ENCODE assay signal across 8 mouse cellular contexts in genomic region chr6:125600036-125600558, GRCm38 (mm10). TPM values are rescaled to one million over a fixed set of nuclear protein-coding genes. Genes with fewer than 3 reads are reported as not detected.
A peak's percentile ranks its signal among the peaks of the same experiment; 100 is the strongest.
DNase-seq lines count a peak whose midpoint lies in the region; ATAC-seq and TF ChIP-seq lines count a peak whose summit lies in the region.
"Had no signal": no experiment of that assay in that cellular context is flagged by ENCODE, and none has a peak within 500 bp of the region (broad histone marks: within the 10 kb centered on the region; RNA-seq: fewer than 3 reads in every experiment).

No protein-coding gene starts in this region.

- TF ChIP-seq CTCF in embryonic fibroblast, embryonic 13.5 days (IDR thresholded peaks at IDR 0.05; ENCODE audit: borderline replicate concordance, insufficient read depth, low read length) = peak; percentile 55; the same call in 1 of the 2 replicates

- H3K4me2 ChIP-seq in midbrain, embryonic 11.5 days = no peak overlapping the region
- H3K4me2 ChIP-seq: limb, embryonic 12.5 days had no signal

- H3K9ac ChIP-seq in midbrain, embryonic 11.5 days (ENCODE audit: low read length) = no peak overlapping the region
- H3K9ac ChIP-seq: limb, embryonic 12.5 days had no signal

- WGBS in midbrain, embryonic 11.5 days = 44% methylated on average over 9 of the region's 9 CpGs

- H3K27me3 ChIP-seq in midbrain, embryonic 11.5 days (ENCODE audit: control insufficient read depth, insufficient read depth, low read length) = no peaks in the 10 kb centered on the region

- no peaks in the 10 kb centered on the region for H3K36me3 ChIP-seq in midbrain, embryonic 11.5 days (ENCODE audit: control insufficient read depth, insufficient read depth, low read length)
- H3K36me3 ChIP-seq: limb, embryonic 12.5 days had no signal

- intact Hi-C loops in heart, postnatal 36 days (cut with DNase I) = loop anchor here (2.0 to 5.0 kb wide), 5 partner anchors 23 to 328 kb away; no protein-coding TSS in a partner anchor

- ATAC-seq in midbrain, embryonic 11.5 days (ENCODE audit: low FRiP score) = 0 out of 2 replicates have a peak, but pooled peaks have one; percentile 31

- TF ChIP-seq POLR2A in embryonic fibroblast, embryonic 13.5 days (IDR thresholded peaks at IDR 0.05; ENCODE audit: low read depth, low read length) = no peak

- DNase-seq in MN1 (ENCODE audit: low spot score) = peak; percentile 84
- DNase-seq in brain, adult 2 months (ENCODE audit: low read depth, low spot score) = peak; percentile 76
- DNase-seq in heart, postnatal 36 days = peak; percentile 77 to 79
- DNase-seq in layer of hippocampus, postnatal 36 days = peak; percentile 55 to 75
- DNase-seq in midbrain, embryonic 11.5 days (ENCODE audit: low spot score, missing footprints) = peak; percentile 95
- peak; percentile 51 for DNase-seq in spleen, adult 12 weeks (ENCODE audit: low spot score)

- H3K4me3 ChIP-seq in embryonic fibroblast, embryonic 13.5 days (ENCODE audit: insufficient read depth, low read length) = no peak overlapping the region
- no peak overlapping the region for H3K4me3 ChIP-seq in midbrain, embryonic 11.5 days (ENCODE audit: low read depth, low read length)
- H3K4me3 ChIP-seq: limb, embryonic 12.5 days had no signal

- H3K9me3 ChIP-seq in midbrain, embryonic 11.5 days (ENCODE audit: control insufficient read depth, low read length) = no peaks in the 10 kb centered on the region
- H3K9me3 ChIP-seq: limb, embryonic 12.5 days had no signal

- no peak overlapping the region for H3K27ac ChIP-seq in embryonic fibroblast, embryonic 13.5 days (ENCODE audit: insufficient read depth, low read length)
- no peak overlapping the region for H3K27ac ChIP-seq in midbrain, embryonic 11.5 days (ENCODE audit: low read depth, low read length)
- H3K27ac ChIP-seq: limb, embryonic 12.5 days had no signal

- H3K4me1 ChIP-seq in embryonic fibroblast, embryonic 13.5 days (ENCODE audit: control insufficient read depth, insufficient read depth, low read length) = no peaks in the 10 kb centered on the region
- H3K4me1 ChIP-seq in midbrain, embryonic 11.5 days (ENCODE audit: control insufficient read depth, insufficient read depth, low read length) = peaks cover 3% of the 10 kb centered on the region

RNA-seq across cellular contexts. Expression of gene Vwf, which starts 53.5 kb away (rescaled TPM):
- polyA plus RNA-seq in embryonic fibroblast, embryonic 13.5 days (2011; ENCODE audit: insufficient read length, low read depth, missing spikeins) = 0.15 TPM in 1 of 2 replicates, not detected in the other
- total RNA-seq in heart, postnatal 36 days (2021) = 100 to 1,000 TPM; 107 to 114 TPM
- 10 to 100 TPM; 12.2 to 13.1 TPM for total RNA-seq in layer of hippocampus, postnatal 36 days (2021)
- polyA plus RNA-seq in midbrain, embryonic 11.5 days (2014; fragmentation: Nextera tagmentation; extraction: Ambion mirVana) = 13.9 and 15.8 TPM in 2 replicates

Comparison
In these comparisons a context has a peak if more than half of its experiments do, and no peak if none do; other contexts are left out.
1. RNA of gene Vwf, which starts 53.5 kb away (total RNA-seq): 107 to 114 TPM in heart, postnatal 36 days; 12.2 to 13.1 TPM in layer of hippocampus, postnatal 36 days; every median in the first group is over 4 times any median in the second.
2. Peak in every context shown above with its lines, with median percentiles within 50 percentile points of each other: DNase-seq.